Mouse (Mus musculus): ENCODE measurements around the gene Rad52. TPM values are rescaled to one million over a fixed set of nuclear protein-coding genes. Genes with fewer than 3 reads are reported as not detected.
A peak's percentile ranks its signal among the peaks of the same experiment; 100 is the strongest.

The Rad52 gene
- total RNA-seq (2021), result 10 to 100 TPM; 35.7 to 37.7 TPM
- long read RNA-seq, partial matches to known transcripts, result 0 of 14 reads
- long read RNA-seq, other reads (novel, unspliced or antisense), result 10 of 14 reads

- peak; percentile 85 to 94 for DNase-seq (ENCODE audit: low spot score in 2 of 2)
Measured at GRCm38 (mm10) chr6:119902204-119903080, at the start of gene Rad52. Rad52 (plus strand) TSS chr6:119902698.

- DNase-seq (ENCODE audit: low spot score in 2 of 2), result no peak
Measured at GRCm38 (mm10) chr6:119854156-119854555, 48.3 kb upstream of the Rad52 start.

DNA sequence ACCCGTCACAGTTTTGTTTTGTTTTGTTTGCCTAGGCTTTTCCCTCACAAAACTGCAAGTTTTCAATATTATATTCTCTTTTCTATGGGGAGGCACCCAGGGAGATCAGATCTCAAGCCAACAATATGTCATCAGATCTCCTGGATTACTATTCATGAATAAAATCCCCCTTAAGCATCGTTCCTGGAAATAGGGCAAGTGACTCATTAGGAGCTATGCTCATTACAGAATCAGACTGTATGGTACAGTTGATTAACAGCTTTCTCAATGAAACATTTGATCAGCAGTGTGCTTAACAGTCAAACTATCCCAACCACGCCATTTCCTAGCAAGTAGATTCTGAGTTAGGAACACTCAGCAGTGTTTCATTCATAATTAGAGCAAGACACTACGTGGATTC is 47.0 kb upstream of the Rad52 start:
- DNase-seq (ENCODE audit: low spot score in 2 of 2), result no peak

DNA sequence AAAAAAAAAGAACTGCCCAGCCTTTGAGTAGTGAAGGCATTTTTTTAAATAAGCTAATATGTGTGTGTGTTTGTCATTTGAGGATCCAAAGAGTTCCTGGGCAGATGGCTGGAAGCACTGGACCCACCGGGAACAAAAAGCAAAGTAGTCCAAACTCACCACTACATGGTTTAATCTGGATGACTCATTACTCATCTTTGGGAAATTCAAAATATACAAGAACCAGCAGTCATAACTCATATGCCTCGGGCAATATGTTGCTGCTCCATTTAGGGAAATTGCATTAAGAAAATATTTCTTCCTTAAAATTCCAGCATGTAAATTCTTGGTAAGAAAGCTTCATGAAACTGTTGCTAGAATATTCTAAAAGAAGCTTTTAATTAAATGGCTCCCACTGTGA is 42.3 kb upstream of the Rad52 start:
- no peak for DNase-seq (ENCODE audit: low spot score in 2 of 2)

DNA sequence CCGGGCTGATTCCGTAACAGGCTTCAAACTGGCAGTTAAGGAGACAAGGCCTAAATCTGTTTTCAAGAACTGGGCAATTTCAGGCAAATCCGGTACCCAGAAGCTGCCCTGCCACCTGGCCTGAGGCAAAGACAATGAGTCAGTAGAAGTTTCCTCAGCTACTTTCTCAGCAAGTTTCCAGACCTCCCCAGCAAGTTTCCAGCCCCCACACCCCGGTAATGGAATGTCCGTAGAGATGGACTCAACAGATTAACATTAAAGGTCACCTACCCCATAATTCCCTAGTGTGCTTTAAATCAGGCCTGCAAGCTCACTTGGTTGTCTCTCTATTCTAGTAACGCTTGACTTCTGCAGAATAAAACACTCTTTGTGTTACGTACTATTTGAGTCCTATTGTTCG is 41.0 kb upstream of the Rad52 start:
- no peak for DNase-seq (ENCODE audit: low spot score in 2 of 2)

DNA sequence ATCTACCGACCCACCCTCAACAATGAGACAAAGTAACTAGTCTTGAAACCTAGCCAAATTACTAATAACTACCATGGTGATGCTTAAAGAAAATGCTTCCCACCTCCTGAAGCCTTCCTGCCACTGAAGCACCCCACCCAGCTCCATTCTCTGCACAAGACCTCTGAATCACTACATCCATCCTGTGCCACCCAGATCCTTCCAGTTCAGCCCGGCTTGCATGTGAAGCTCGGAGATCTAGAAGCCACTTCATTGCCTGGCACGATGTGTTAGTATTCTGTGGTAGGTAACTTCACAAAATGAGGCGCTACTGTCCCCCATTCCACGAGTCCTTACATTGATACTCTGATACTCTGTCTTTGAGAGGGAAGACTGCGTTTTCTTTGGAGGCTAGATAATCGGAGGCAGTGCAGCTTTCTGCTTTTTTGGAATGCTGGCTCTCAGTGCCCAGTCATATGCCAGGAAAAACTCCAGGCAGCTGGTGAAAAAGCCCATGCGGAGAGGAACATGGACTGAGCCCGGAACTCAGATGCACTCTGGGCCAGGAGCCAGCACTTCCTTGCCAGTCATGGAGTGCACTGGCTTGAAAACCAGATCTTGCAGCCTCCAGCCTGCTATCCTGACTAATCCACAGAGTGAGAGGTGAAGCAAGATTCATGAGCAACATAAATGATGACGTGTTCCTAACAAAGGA is 38.0 kb upstream of the Rad52 start:
- DNase-seq (ENCODE audit: low spot score in 2 of 2), result peak; percentile 86 to 95

DNA sequence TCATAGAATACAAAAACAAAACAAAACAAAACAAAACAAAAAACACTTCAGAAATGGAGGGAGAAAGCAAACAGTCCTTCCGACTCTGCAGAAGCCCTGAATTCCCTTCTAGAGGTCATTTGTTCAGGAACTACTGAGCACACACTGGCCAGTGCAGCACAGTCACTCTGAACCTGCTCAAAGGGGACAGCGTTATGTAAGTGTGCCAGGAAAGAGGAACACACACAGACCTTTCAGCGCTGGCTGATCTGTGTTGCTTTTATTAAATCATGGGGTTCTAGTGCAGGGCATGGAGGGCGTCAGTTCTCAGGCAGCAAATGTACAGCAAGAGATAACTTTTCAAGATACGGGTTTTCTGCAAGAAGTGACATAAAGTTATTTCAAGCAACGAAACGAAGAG is 19.3 kb upstream of the Rad52 start:
- DNase-seq (ENCODE audit: low spot score in 2 of 2), result no peak

DNA sequence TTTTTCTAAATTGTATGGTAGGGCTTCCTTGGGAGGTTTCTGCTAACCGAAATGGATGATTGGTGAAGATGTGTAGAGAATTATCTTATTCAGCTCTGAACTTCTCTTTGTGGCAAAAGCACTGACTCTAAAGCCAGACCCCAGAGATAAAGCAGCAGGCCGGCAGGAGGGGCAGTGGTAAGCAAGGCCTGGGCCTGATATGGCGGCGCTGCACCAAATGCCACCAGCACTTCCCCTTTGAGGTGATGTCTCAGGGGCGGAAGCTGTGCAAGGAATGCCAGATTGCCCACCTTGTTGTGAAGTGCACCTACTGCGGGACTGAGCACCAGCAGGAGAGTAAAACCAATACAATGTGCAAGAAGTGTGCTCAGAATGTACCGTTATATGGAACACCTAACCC is 9.8 kb upstream of the Rad52 start:
- no peak for DNase-seq (ENCODE audit: low spot score in 2 of 2)

DNA sequence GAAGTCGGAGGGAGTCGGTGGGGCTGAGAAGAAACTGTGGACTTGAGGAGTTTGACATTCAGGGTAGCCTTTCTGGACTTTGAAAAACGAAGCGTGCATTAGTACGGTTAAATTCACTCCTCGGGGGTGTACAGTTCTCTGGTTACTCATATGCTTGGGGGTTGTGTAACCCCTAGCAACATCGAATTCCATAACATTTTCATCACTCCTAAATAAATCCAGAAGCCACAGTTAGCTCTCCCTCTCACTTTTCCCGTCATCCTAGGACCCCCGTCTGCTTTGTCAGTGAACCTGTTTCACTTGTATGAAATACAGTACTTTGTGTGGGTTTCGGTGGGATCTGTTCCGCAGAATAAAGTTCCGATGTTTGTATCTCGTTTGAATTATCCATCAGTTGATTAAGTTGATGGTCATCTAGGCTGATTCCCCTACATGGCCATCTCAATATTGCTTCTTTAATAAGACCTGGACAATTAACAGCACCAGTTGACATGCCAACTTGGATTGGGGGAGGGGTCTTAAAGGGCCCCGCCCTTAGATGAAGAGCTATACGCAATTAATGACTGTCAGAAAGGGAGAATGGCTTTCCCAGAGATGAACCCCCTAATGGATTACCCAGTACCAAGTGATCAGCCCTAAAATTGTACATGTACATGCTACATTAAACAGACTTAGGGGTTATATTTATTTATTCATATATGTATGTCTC is 737 bp downstream of the Rad52 start:
- no peak for DNase-seq (ENCODE audit: low spot score in 2 of 2)

DNA sequence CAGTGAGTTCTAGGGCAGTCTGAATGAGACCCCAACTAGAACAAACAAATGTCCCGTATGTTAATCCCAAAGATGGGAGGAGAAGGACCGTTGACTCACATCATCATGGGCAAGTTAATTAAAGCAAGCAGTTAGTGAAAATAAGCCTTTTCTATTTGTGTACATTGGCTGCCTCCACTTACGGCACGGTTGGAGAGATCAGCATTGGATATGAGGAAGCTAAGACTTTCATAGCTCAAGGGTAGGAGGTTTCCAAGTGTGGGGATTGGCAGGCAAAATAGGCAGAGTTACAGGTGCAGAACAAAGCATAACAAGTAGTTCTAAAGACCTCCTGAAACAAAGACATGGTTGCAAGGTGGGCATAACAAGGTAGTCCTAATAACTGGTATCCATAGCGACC is 3.0 kb downstream of the Rad52 start:
- no peak for DNase-seq (ENCODE audit: low spot score in 2 of 2)

GRCm38 (mm10) chr6:119912046-119912445 is 9.5 kb downstream of the Rad52 start:
- no peak for DNase-seq (ENCODE audit: low spot score in 2 of 2)

DNA sequence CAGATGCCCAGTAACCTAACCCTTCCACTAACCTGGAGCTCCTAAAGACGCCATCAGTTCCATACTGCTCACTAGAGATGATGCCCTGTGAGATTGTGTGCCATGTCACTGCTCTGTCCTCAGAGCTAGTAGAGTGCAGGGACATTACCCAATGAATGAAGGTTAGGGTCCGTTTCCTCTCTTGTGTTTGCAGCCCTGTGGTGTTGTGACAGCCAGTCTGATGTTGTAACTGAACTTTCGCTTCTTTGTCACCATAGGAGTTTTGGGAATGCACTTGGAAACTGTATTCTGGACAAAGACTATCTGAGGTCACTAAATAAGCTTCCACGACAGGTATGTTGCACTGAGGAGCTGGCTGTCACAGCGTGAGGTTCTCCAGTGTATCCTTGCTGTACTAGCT is 13.2 kb downstream of the Rad52 start:
- DNase-seq (ENCODE audit: low spot score in 2 of 2), result no peak

DNA sequence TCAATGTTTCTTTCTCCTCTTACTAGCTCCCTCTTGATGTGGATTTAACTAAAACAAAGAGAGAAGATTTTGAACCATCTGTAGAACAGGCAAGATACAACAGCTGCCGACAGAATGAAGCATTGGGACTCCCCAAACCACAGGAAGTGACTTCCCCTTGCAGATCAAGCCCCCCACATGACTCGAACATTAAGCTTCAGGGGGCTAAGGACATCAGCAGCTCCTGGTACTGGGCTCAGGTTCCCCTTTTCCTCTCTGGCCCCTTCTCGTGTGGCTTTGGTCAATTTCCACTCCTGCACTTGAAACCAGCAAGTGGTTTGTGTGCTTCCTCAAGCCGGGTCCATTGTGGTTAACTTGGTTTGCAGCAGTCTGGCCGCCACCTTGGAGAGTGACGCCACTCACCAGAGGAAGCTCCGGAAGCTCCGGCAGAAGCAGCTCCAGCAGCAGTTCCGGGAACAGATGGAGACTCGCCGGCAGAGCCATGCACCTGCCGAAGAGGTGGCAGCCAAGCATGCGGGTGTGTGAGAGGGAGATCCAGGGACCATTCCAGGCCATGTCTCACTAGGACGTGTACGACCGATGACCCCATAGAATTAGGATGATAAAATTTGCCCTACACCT is 16.2 kb downstream of the Rad52 start:
- DNase-seq (ENCODE audit: low spot score in 2 of 2), result no peak

- DNase-seq (ENCODE audit: low spot score in 2 of 2), result no peak
Measured at GRCm38 (mm10) chr6:119922136-119922535, 19.6 kb downstream of the Rad52 start.

GRCm38 (mm10) chr6:119922544-119922943 is 20.0 kb downstream of the Rad52 start:
- no peak for DNase-seq (ENCODE audit: low spot score in 2 of 2)

DNA sequence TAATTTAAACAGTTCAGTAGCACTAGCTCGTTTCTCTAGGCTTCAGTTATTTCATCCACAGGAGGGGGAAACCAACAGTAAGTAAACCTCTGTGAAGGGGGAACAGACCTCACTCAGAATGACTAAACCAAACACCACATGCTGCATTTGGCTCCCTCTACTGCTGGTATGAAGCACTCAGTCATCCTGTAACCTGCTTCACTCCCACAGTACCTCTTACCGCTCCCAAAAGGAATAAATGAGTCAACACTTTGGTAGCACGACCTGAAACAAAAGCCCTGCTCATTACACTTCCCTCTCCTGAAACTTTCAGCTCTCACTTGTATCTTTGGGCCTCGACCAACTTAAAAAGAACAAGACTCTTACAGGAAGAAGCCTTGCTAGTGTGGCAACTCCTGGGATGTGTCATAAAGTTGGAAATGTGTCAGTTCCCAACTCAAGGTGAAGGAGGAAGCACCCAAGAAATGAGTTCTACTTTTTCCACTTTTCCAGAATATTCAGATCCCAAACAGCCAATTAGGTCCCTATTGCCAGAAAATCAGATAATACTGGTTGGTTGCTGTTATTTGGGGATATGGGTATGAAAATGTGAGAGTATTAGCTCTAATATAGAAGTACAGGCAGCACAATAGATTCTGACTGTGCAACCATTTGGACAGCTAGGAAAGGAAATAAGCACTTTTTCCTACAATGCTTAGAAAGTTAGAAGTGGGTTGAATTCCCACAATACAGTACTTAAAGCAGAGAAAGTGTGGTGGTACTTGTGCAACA is 21.9 kb downstream of the Rad52 start:
- peak; percentile 56 to 74 for DNase-seq (ENCODE audit: low spot score in 2 of 2)
